Mouse (Mus musculus) limb, embryonic 14.5 days (tissue): ENCODE data around the gene Soat2. TPM values are rescaled to one million over a fixed set of nuclear protein-coding genes. Genes with fewer than 3 reads are reported as not detected.

Experiments
- ATAC-seq: fragments of 200-750 bp; cut with Nextera tagmentation; 2 replicates; pipeline ENCODE4 v1.8.0; 2017; ENCODE audit warnings: low read depth, moderate number of reproducible peaks, moderate TSS enrichment; ENCODE audit not compliant: low FRiP score
- DNase-seq: peaks from one replicate; pipeline ENCODE4 v3.0.0-alpha.2; 2015; ENCODE audit warnings: low spot score
- H3K27ac ChIP-seq: fragments of 300-500 bp; sonication (generic); replicated peaks from 2 replicates; pipeline ENCODE4 v1.5.1; 2014; ENCODE audit warnings: low read depth, mild to moderate bottlenecking, low read length, moderate library complexity, mixed read lengths
- H3K27me3 ChIP-seq: fragments of 300-500 bp; sonication (generic); 2 replicates; pipeline ENCODE4 v1.6.1; 2014; ENCODE audit warnings: low read length, mixed read lengths; ENCODE audit not compliant: control insufficient read depth, insufficient read depth
- H3K36me3 ChIP-seq: fragments of 300-500 bp; sonication (generic); 2 replicates; pipeline ENCODE4 v1.6.1; 2014; ENCODE audit warnings: mild to moderate bottlenecking, low read length, moderate library complexity, mixed read lengths; ENCODE audit not compliant: control insufficient read depth, insufficient read depth
- H3K4me1 ChIP-seq: fragments of 300-500 bp; sonication (generic); 2 replicates; pipeline ENCODE4 v1.6.1; 2014; ENCODE audit warnings: antibody characterized with exemption, low read length, mixed read lengths; ENCODE audit not compliant: control insufficient read depth, insufficient read depth
- H3K4me2 ChIP-seq: fragments of 300-500 bp; sonication (generic); replicated peaks from 2 replicates; pipeline ENCODE4 v1.6.1; 2014; ENCODE audit warnings: low read depth, mild to moderate bottlenecking, low read length, moderate library complexity; ENCODE audit not compliant: severe bottlenecking
- H3K4me3 ChIP-seq: fragments of 300-500 bp; sonication (generic); replicated peaks from 2 replicates; pipeline ENCODE4 v1.5.1; 2014; ENCODE audit warnings: low read length
- H3K9ac ChIP-seq: fragments of 300-500 bp; sonication (generic); 2 replicates; pipeline ENCODE4 v1.6.1; 2014; ENCODE audit warnings: mild to moderate bottlenecking, low read depth, low read length, moderate library complexity; ENCODE audit not compliant: severe bottlenecking
- H3K9me3 ChIP-seq: fragments of 300-500 bp; sonication (generic); 2 replicates; pipeline ENCODE4 v1.6.1; 2016; ENCODE audit warnings: low read length; ENCODE audit not compliant: control insufficient read depth
- POLR2A ChIP-seq: fragments of 200-500 bp; IDR thresholded peaks from 2 replicates; pipeline ENCODE4 v1.8.0; 2012; ENCODE audit warnings: inconsistent platforms, mild to moderate bottlenecking, moderate library complexity, borderline replicate concordance; ENCODE audit not compliant: insufficient read depth, insufficient read length; ENCODE audit errors: extremely low read depth
- WGBS: fragments of 180-500 bp; shearing (Covaris S2); extraction: QIAGEN DNeasy Blood & Tissue Kit; methylation state at CpG from one replicate; pipeline ENCODE4 v1.1.7; 2014; 5-methylcytosine and 5-hydroxymethylcytosine counted together
- polyA plus RNA-seq, 2 experiments: library from polyadenylated mRNA; depleted of rRNA in 1 of 2; stranded (reverse) in 1 of 2; unstranded in 1 of 2; fragments of >200 nt; fragmentation: Nextera tagmentation in 1 of 2; extraction: Ambion mirVana in 1 of 2; gene quantifications; 2 replicates each; pipeline versions ENCODE4 v1.2.1 to v1.2.3; 2012 to 2014

The Soat2 gene
- polyA plus RNA-seq, 2 experiments, result 0.76 to 0.87 TPM

GRCm38 (mm10) chr15:102163900-102164693 lies 13.8 kb downstream of the Soat2 start:
- DNase-seq (no peak), ATAC-seq (no peak)
- Histone ChIP-seq H3K4me1 (peaks cover 30% of the 10 kb centered on the region), H3K27me3 (no peaks in the 10 kb centered on the region), H3K4me2 (no peak overlapping the region), H3K9me3 (no peaks in the 10 kb centered on the region), H3K4me3 (no peak overlapping the region), H3K36me3 (no peaks in the 10 kb centered on the region), H3K9ac (no peak overlapping the region), H3K27ac (no peak overlapping the region)
- TF ChIP-seq POLR2A, result no peak
- 57% methylated on average over 3 of the region's 3 CpGs for WGBS

- WGBS, result 33% methylated on average over 6 of the region's 6 CpGs
- H3K4me3 ChIP-seq, result no peak overlapping the region
- ATAC-seq (no peak), DNase-seq (no peak)
- no peaks in the 10 kb centered on the region for H3K9me3 ChIP-seq
- H3K9ac ChIP-seq, result no peak overlapping the region; the same call in 1 of the 2 replicates
- no peak overlapping the region for H3K4me2 ChIP-seq
- H3K27me3 ChIP-seq, result no peaks in the 10 kb centered on the region
- no peaks in the 10 kb centered on the region for H3K36me3 ChIP-seq
- peaks cover 30% of the 10 kb centered on the region for H3K4me1 ChIP-seq
- no peak for TF ChIP-seq POLR2A
- H3K27ac ChIP-seq, result 0 out of 2 replicates have a peak overlapping the region, but pooled peaks have one; percentile 5
Measured at GRCm38 (mm10) chr15:102165468-102166100, 15.3 kb downstream of the Soat2 start.

- Histone ChIP-seq H3K9ac (no peak overlapping the region), H3K27ac (peak overlapping the region; percentile 77), H3K36me3 (no peaks in the 10 kb centered on the region), H3K4me2 (peak overlapping the region; percentile 9; the same call in 1 of the 2 replicates), H3K4me1 (peaks cover 30% of the 10 kb centered on the region), H3K4me3 (no peak overlapping the region), H3K27me3 (no peaks in the 10 kb centered on the region), H3K9me3 (no peaks in the 10 kb centered on the region)
- ATAC-seq (peak; percentile 81), DNase-seq (peak; percentile 86)
- TF ChIP-seq POLR2A, result no peak
- WGBS, result 23% methylated on average over 6 of the region's 6 CpGs
Measured at GRCm38 (mm10) chr15:102167620-102168021, 17.3 kb downstream of the Soat2 start.

- DNase-seq (no peak), ATAC-seq (no peak)
- peaks cover 30% of the 10 kb centered on the region for H3K4me1 ChIP-seq
- no peak overlapping the region for H3K27ac ChIP-seq
- H3K27me3 ChIP-seq, result no peaks in the 10 kb centered on the region
- H3K9me3 ChIP-seq, result no peaks in the 10 kb centered on the region
- TF ChIP-seq POLR2A, result no peak
- no peaks in the 10 kb centered on the region for H3K36me3 ChIP-seq
- no peak overlapping the region for H3K9ac ChIP-seq
- H3K4me2 ChIP-seq, result no peak overlapping the region
- 61% methylated on average over 2 of the region's 2 CpGs for WGBS
- no peak overlapping the region for H3K4me3 ChIP-seq
Measured at GRCm38 (mm10) chr15:102169064-102169463, 18.7 kb downstream of the Soat2 start.

GRCm38 (mm10) chr15:102173581-102173980 lies 23.3 kb downstream of the Soat2 start:
- Histone ChIP-seq H3K4me1 (peaks cover 2% of the 10 kb centered on the region), H3K27ac (no peak overlapping the region), H3K9me3 (no peaks in the 10 kb centered on the region), H3K4me3 (no peak overlapping the region), H3K27me3 (no peaks in the 10 kb centered on the region), H3K36me3 (peaks cover 30% of the 10 kb centered on the region), H3K9ac (no peak overlapping the region), H3K4me2 (no peak overlapping the region)
- no peak for DNase-seq
- WGBS, result 84% methylated on average over 3 of the region's 3 CpGs
- no peak for TF ChIP-seq POLR2A
- no peak for ATAC-seq
